Mouse (Mus musculus) cerebellum, adult 9-10 months (tissue): ENCODE results near the gene Trappc13.

ENCODE experiments used
- DNase-seq: peaks from one replicate; pipeline ENCODE4 v3.0.0; 2022

Trappc13 gene

DNA sequence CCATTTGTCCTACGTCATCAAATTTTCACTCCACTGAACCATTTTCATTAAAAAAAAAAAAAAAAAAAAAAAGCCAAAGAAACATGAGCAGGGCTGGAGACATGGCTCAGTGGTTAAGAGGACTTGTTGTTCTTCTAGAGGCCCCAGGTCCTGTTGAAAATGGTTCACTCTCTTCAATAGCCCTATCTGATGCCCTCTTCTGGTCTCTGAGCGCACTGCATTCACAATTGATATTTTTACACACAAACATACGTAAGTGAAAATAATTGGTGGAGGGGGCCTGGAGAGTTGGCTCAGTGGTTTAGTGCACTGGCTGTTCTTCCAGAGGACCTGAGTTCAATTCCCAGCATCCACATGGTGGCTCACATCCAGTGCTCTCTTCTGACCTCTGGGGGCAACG, 64.5 kb downstream of the Trappc13 start:
- no peak for DNase-seq

- DNase-seq: peak; percentile 30
Measured at GRCm38 (mm10) chr13:104112266-104112900, 65.9 kb downstream of the Trappc13 start.

DNA sequence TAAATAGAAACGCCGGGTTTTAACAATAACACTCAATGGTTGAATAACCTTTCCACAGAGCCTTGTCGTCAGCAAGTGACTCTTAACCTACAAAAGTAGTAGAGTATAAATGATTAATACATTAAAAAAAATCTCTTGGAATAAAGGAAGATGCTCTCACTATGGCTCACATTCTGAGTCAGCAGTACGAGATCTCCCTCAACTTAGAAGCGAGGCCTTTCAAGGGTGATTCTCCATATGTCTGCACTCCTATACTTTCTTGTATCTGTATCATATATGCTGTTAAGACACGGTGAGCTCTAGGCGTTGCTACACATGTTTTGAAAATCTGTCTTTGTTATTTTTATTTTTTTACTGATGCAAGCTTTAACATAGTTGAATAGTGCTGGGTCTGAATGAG, 67.7 kb downstream of the Trappc13 start:
- DNase-seq: peak; percentile 19

GRCm38 (mm10) chr13:104109816-104110521, 68.3 kb downstream of the Trappc13 start:
- DNase-seq: peak; percentile 82

GRCm38 (mm10) chr13:104109288-104109815, 68.9 kb downstream of the Trappc13 start, which contains the start of the genes Nln and Sgtb:
Nln (minus strand) TSS chr13:104109614.
Sgtb (plus strand) TSS chr13:104109741.
- peak; percentile 77 for DNase-seq

DNA sequence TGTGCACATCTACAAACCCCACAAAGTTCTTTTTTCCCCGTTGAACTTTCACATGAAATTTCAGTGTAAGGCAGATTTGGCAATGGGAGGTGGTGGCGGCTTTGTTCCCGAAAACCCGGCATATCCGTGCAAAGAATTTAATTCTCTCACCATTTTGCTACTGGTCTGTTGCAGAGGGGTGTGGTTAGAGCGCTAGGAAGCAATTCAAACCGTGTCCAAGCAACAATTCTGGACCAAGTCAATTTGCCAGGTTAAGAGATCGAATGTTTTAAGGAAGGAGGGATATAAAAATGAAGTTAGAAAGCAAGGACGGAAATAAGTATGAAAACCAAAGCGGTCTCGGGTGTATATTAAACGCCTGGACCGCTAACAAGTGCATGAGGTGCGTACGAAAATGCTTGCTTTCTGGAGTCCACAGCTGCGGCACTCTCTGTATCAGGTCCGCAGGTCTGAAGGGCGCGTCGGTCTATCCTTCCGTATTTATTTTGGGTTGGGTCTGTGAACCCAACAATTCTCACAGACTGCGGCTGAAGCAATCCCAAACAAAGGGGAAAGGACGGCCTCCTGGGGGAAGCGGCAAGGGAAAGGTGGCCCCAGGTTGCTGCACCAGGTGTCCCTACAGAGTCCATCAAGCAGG, 69.5 kb downstream of the Trappc13 start:
- no peak for DNase-seq

GRCm38 (mm10) chr13:104101606-104102235, 76.5 kb downstream of the Trappc13 start:
- DNase-seq: no peak

DNA sequence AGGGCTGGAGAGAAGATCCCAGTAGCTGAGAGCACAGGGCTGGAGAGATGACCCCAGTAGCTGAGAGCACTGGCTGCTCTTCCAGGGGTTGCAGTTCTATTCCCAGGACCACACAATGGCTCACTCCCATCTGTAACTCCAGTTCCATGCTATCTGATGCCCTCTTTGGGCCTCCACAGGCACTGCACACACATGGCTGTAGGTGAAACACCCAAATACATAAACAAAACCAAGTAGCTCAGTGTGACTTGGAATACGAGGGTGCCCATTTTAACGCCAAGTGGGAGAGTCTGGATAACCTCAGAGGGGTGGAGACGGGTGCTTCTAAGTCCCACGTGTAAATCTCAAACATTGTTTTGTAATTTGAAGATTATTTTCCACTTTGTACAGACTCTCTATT, 77.9 kb downstream of the Trappc13 start:
- DNase-seq: no peak

DNA sequence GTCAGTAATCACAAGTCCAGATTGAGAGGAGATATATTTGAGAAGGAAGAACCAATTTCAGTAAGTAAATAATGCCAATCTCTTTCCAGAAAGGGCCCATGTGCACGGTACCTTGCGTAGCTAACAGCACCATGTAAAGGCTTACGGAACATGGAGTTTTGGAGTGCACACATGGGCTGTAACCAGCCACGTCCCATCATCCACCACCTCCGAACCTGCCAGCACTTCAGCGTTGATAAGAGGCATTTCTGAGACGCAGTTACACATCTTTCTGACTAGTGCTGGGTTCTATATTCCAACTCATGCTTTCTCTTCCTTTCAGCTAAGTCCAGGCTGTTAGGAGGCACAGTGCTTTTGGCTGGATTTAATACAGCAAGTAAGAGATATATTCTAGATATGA, 81.1 kb downstream of the Trappc13 start:
- no peak for DNase-seq

GRCm38 (mm10) chr13:104095955-104096354, 82.3 kb downstream of the Trappc13 start:
- no peak for DNase-seq

DNA sequence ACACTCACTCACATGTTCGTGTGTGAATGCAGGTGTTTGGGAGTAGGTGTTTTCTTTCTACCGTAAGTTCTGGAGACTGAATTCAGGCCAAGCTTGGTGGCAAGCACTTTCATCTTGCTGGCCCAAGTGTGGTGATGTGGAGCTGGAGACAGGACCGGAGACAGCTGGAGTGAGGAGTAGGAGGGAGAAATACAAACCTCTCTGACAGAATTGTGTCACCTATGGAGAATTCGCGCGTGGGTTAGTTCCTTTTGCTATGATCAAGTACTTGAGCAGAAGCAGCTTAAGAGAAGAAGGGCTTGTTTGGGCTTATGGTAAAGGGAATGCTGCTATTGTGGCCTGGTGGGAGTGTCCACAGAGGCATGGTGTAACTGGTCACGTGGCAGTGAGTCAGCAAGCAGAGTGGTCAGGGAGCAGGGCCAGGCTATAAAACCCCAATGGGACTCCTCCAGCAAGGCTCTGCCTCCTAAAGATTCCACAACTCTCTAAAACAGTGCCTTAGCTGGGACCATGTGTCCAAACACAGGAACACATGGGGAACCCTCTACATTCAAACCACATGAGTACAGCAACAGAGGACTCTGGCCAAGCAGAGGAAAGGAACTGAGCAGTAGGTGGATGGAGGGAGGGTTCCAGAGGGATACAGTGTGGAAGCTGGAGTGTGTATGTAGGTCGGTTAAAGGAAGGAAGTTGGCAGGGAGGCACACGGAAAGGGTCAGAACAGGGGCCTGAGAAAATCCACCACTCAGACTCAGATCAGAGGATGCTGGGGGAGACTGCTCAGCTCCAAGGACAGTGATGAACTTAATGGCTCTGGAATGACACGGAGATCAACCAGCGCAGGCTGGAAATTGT, 83.5 kb downstream of the Trappc13 start:
- no peak for DNase-seq
